Comparison of ENCODE assay signal across 22 mouse cellular contexts in genomic region chr1:130710283-130711080, GRCm38 (mm10). TPM values are rescaled to one million over a fixed set of nuclear protein-coding genes. Genes with fewer than 3 reads are reported as not detected.
"Had no signal": no experiment of that assay in that cellular context is flagged by ENCODE, and none has a peak within 500 bp of the region (broad histone marks: within the 10 kb centered on the region; RNA-seq: fewer than 3 reads in every experiment).

No protein-coding gene starts in this region.

- H3K9ac ChIP-seq: limb, embryonic 15.5 days; liver, embryonic 15.5 days; lung, embryonic 14.5 days; midbrain, embryonic 15.5 days; neural tube, embryonic 12.5 days had no signal

- DNase-seq: kidney, postnatal 25 days; lung, embryonic 14.5 days; lung, postnatal 10 days; lung, postnatal 4 days; right cerebral cortex, postnatal 4 days; spleen, adult 18-20 months; thymus, adult 18-20 months; thymus, postnatal 14 days had no signal

- H3K27me3 ChIP-seq: limb, embryonic 15.5 days; liver, embryonic 15.5 days; megakaryocyte, embryonic 14.5 days; midbrain, embryonic 15.5 days; neural tube, embryonic 12.5 days had no signal

- H3K4me3 ChIP-seq: left cerebral cortex, adult 2 months; limb, embryonic 15.5 days; liver, embryonic 15.5 days; megakaryocyte, embryonic 14.5 days; midbrain, embryonic 15.5 days; neural tube, embryonic 12.5 days had no signal

- ATAC-seq: midbrain, embryonic 15.5 days had no signal

- H3K4me2 ChIP-seq: limb, embryonic 15.5 days; liver, embryonic 15.5 days; lung, embryonic 14.5 days; midbrain, embryonic 11.5 days; midbrain, embryonic 15.5 days; neural tube, embryonic 12.5 days had no signal

- H3K9me3 ChIP-seq: limb, embryonic 15.5 days; liver, embryonic 15.5 days; megakaryocyte, embryonic 14.5 days; midbrain, embryonic 15.5 days; neural tube, embryonic 12.5 days had no signal

- H3K27ac ChIP-seq: left cerebral cortex, adult 2 months; limb, embryonic 15.5 days; liver, embryonic 15.5 days; midbrain, embryonic 15.5 days; neural tube, embryonic 12.5 days had no signal

RNA-seq across cellular contexts. Expression of gene Gm29427, which starts 5.1 kb away (rescaled TPM):
- total RNA-seq: left cerebral cortex, adult 2 months; monocyte, adult 5-6 weeks; neutrophil, adult 5-6 weeks had no signal
- polyA plus RNA-seq: kidney, embryonic 16.5 days; limb, embryonic 11.5 days; limb, embryonic 15.5 days; liver, embryonic 15.5 days; lung, embryonic 14.5 days; midbrain, embryonic 11.5 days; midbrain, embryonic 15.5 days; neural tube, embryonic 12.5 days; stomach, embryonic 14.5 days had no signal

RNA-seq across cellular contexts. Expression of gene C4bp, which starts 49.0 kb away (rescaled TPM):
- total RNA-seq: left cerebral cortex, adult 2 months; left cerebral cortex, postnatal 14 days; monocyte, adult 5-6 weeks; neutrophil, adult 5-6 weeks had no signal
- polyA plus RNA-seq: limb, embryonic 11.5 days; limb, embryonic 15.5 days; lung, embryonic 14.5 days; midbrain, embryonic 15.5 days; neural tube, embryonic 12.5 days; urinary bladder, adult 2 months had no signal
